Mouse (Mus musculus): ENCODE results near the gene Rilp.

GRCm38 (mm10) chr11:75461743-75462252 is 48.1 kb upstream of the Rilp start:
- no peak; the same call in 1 of the 2 replicates for TF ChIP-seq POLR2A (IDR thresholded peaks at IDR 0.05; ENCODE audit: insufficient read depth, low read depth, low read length)
- no peak for TF ChIP-seq CTCF (IDR thresholded peaks at IDR 0.05)

All from heart, adult 2 months (tissue).